Mouse (Mus musculus) T-helper 2 cell (primary cell): Measurements from ENCODE around the gene A730049H05Rik.

Source experiments
- in situ Hi-C: fragments of 300-600 bp; cut with MboI, MseI; formaldehyde crosslinking; loops from one replicate; pipeline ENCODE4 v1.15.1; 2025; ENCODE audit warnings: high pct_unique_total_duplicates

The A730049H05Rik gene

DNA sequence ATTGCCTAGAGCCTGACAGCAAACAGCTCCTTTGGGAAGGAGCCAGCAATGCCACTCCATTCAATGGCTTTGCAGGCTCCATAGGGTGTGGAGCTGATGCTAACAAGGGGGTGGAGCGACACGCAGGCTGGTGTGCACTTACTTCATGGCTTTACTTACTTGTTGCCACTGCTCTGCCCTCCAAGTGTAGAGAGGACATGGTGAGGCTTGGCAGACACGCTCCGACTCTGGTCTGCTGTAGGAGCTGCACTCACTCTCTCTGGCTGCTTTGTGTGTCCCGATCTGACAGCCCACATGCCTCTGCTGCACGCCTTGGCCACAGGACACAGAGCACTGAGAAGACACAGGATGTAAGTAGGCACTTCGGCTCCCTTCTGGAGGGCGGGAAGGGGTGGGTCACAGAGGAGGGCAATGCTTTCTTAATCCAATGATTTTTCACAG is at the start of gene A730049H05Rik:
Gene A730049H05Rik, plus strand, starts transcription at position 168 of the 441 bp plus-strand sequence.
- in situ Hi-C loops = no loop called here

DNA sequence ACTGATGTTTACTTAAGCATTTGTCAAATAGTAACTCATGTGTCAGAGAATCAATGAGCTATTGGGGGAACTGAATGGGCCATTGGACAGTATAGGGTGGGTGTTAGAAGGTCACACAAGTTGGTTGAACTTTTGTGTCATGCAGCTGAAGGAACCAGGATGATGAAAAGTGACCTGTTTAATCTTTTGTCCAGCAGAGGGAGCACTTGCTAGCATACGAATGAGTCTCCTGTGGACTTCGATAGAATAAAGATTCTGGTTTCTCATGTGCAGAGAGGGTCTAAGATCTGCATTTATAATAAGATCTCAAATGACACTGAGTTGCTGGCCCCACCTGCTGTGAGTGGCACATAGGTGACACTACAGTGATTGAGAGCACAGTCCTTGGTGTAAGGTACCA is 39.9 kb upstream of the A730049H05Rik start:
- in situ Hi-C loops = loop anchor here (25.0 kb wide), 1 partner anchor 1261 kb away; no protein-coding TSS in a partner anchor

DNA sequence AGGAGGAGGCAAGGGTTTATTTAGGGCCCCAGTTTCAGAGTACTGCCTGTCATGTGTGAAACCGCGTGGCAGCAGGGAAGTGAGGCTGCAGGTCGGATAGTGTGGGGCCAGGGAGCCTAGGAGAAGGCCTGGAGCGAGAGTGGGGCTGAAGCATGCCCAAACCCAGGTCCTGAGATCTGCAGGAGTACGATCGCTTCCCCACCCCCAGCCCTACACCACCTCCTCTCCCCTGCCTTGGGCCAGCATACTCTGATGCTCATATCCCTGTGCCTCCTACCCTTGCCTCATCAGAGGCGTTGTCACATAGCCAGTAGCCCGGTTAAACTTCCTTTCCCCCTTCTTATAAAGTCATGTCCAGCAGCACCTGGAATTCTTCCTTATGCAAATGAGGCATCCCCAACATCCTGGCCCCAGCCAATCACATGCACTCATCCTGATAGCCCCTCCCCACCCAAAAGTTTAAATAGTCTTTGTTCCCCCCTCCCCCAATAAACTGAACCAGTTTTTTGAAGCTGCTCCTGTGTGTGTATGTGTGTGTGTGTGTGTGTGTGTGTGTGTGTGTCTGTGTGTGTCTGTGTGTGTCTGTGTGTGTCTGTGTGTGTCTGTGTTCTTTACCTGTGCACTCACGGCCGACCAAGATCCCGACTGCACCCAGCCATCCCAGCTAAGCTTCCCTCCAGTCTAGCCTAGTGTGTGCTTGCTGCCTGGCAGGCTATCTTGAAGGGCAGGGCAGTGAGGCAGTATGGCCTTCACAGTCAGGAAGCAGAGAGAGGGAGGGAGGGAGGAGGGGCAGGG is 36.9 kb upstream of the A730049H05Rik start:
- in situ Hi-C loops = loop anchor here (25.0 kb wide), 1 partner anchor 1258 kb away; no protein-coding TSS in a partner anchor

DNA sequence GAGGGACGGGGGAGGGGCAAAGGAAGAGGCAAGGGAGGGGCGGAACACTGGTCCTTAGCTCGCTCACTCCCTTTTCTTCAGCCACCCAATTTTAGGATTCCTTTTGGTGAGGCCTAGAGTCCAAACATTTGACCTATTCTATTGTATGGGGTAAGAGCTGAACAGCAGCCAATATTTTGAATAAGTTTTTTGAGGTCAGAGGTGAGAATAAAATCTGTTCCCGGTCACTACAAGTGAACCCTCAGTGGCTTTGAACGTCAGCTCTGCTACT is 36.4 kb upstream of the A730049H05Rik start:
- in situ Hi-C loops = loop anchor here (25.0 kb wide), 1 partner anchor 1257 kb away; no protein-coding TSS in a partner anchor

DNA sequence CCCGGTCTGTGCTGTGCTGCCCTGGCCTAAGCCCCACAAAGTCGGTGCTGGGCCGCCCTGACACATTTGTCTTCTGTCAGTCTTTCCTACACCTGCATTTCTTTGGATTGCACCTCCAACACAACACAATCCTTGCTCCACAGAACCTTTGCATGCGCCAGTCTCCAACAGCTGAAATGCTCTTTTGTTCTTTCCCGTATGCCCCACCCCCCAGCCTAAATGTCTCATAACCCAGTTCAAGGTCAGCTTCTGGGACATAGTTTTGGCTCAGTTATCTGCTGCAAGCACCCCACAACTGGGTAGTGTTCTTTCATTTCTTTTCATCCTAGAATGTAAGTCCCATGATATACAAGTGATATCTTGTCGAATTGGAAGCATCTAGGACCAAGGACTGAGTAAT is 34.8 kb upstream of the A730049H05Rik start:
- in situ Hi-C loops = loop anchor here (25.0 kb wide), 1 partner anchor 1256 kb away; no protein-coding TSS in a partner anchor

DNA sequence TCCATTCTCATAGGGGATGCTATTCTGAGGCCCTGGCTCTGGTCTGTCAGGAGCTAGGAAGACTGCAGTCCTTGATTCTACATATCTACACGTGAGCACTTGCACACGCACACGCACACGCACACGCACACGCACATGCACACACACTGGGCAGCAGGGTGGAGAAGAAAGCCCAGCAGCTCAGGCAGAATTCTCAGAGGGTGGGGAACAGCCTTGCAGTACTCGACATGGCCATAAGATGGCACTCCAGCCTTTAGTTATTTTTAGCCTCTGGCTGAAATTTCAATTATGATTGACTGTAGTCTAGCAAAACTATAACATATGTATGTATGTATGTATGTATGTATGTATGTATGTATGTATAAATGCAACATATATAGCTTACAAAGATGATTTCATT is 31.5 kb upstream of the A730049H05Rik start:
- in situ Hi-C loops = loop anchor here (25.0 kb wide), 1 partner anchor 1253 kb away; no protein-coding TSS in a partner anchor

DNA sequence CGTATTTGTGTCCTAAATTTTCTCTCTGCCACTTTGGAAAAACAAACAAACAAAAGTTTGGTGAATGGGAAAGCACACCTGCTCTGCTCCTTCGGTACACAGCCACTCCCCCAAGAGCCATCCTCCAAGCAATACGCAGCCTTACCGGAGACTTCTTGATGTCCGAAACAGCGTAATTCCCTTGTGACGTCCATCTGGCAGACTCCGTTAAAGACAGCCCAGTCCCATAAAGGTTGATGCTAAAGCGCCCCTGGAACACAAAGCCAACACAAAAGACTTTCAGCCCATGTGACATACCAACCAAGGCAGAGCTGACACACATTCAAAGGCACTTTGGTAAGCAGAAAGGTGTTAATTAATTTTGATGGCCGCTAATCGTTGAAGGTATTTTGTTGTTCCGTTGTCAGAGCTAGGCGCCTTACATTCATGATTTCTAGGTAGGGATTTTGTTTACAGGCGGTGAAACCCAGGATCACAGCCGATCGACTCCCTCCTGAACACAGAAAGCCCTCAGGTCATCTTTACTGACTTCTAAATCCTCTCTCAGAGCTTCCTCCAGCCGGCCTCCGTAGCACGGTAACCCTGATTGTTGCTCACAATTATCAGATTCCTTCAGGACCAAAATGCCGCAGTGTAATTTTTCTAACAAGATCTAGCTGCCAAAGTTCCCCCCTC is 29.4 kb upstream of the A730049H05Rik start:
- in situ Hi-C loops = loop anchor here (25.0 kb wide), 1 partner anchor 1250 kb away; no protein-coding TSS in a partner anchor

DNA sequence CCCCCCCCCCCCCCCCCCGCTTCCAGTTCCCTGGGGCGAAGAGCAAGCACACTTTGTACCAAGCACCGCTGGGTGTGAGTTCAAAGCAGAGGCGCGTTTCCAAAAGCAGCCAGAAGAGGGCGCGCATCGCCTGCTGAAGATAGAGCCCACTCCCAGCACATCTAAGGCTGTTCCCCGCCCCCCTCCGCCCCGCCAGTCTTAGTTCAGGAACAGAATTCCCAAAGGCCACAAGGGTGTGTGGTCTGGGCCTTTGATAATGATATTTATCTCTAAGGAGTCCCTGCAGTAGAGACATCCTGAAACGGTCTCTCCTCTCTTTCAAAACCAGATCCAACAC is 28.9 kb upstream of the A730049H05Rik start:
- in situ Hi-C loops = loop anchor here (25.0 kb wide), 1 partner anchor 1250 kb away; no protein-coding TSS in a partner anchor

DNA sequence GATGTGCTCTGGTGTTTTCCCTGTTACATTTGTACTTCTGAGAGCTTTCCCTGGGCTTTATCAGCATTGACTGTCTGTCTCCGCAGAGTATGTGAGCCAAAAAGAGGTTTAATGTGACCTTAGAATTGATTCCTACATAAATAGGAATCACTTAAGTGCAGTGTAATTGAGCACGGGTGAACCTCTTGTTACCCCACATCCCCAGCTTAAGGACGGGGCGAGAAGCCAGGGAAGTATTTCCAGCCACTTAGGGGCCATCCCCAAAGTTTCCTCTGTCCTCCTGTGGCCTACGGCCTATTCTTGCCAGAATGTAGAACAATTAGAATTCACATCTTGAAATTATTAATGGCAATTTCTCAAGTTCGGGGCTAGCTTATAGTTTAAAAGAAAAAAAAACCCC is 22.5 kb upstream of the A730049H05Rik start:
- in situ Hi-C loops = loop anchor here (25.0 kb wide), 1 partner anchor 1243 kb away; no protein-coding TSS in a partner anchor

DNA sequence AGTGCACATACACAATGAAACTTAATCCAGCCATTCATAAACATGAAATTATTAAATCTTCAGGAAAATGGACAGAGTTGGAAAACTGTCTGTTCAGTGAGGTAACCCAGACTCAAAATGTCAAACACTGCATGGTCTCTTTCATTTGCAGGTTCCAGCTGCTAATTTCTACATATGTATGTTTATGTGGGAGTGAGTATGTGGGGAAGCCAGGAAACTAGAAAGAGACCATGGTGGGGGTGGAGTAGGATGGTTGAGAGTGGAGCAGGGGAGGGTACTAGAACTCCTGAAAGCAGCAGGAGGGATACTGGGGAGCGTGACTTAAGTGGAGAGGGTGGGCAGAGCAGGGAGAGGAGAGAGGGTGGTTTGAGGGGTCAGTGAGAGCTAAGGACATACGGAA is 14.8 kb upstream of the A730049H05Rik start:
- in situ Hi-C loops = no loop called here

DNA sequence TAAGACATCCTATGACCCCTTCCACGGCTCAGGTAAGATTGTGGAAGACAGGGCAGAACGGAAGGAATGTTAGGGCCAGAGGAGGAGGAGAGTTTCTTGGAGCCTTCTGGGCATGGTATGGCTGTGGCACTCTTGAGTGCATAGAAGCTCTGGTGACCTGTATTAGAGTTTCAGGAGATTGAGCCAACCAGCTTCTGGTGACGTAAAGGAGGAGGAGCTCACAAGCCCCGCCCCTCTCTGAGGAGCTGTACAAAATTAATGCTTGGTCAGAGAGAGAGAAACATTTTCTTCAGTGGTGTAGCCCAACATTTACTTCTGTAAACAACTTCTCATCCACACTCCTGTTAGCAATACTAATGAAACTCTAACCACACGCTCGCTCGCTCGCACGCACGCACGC is 13.9 kb upstream of the A730049H05Rik start:
- in situ Hi-C loops = no loop called here

DNA sequence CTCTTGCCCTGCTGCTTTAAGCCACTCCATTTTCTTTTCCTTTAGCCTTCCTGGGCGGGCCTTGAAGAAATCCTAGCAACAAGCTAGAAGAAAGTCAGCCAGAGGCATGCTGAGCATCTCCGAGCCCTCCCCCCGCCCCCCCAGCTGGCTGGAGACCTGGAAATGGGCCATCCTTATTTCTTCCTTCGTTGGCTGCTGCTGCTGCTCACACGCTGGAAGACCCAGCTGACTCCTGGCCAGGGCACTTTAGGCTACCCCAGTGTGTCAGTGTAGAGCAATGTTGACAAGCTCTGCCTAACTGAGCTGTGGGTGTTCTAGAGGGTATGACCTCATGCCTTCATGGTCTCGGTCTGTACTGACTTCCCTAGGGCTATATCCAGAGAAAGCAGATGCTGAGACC is 13.1 kb upstream of the A730049H05Rik start:
- in situ Hi-C loops = no loop called here

DNA sequence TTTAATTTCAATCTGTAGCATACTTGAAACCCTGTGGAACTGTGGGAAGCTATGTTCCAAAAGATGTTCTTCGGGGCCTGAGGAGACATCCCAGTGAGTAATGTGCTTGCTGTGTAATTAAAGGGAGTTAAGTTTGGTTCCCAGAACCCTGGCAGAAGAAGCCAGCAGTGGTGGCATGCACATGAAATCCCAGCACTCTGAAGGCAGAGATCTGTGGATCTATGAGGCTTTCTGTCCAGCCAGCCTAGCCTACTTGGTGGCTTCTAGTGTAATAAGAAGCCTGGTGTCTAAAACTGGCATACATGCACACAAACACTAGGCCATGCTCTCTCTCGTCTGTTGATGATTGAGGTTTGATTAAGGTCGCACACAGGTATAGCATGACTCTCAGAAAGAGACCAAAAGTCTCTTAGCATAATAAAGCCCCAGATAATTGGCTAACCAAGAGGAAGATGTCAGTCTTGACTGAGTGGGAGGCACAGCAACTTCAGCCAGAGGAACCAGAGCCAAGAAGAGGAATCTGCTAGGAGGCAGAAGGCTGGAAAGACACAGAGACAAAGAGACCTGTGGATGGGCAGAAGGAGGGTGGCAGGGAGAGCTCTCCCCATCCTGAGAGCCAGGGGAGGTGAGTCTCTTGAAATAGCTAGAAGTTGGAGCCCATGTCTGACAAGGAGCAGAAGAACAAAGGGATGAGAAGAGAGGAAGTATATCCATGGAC is 11.9 kb upstream of the A730049H05Rik start:
- in situ Hi-C loops = no loop called here

DNA sequence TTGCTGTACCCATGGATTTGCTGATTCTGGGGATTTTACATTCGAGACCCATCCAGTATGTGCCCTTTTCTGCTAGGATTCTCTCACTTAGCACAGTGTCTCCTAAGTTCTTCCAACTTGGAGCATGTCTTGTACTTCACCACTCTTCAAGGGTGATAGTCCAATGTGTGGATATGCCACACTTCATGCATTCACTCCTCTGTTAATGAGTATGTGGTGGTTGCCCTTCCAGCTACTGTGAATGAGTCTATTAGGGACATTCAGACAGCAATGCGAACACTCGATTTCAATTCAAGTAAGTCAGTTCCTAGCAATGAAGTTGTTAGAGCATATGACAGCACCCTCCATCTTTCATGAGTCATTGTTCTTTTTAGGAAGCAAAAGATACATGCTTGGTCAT is 6.5 kb upstream of the A730049H05Rik start:
- in situ Hi-C loops = no loop called here

DNA sequence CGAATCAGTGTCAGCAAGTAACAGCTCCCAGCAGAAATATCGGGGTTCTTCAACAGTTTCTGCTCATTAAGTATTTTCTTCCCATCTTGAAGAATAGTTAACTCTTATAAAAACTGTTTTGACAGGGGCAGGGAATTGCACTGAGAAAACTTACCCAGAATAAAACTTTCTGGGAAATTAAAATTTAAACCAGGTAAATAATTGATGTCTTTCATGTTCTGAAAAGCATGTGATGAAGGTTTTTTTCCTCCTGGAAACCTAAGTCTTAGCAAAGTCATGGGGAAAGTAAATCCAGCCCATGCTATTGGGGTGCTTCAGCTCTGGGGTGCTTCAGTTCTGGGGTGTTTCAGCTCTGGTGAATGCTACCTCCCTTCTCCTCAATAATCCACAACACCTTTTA is 5.7 kb upstream of the A730049H05Rik start:
- in situ Hi-C loops = no loop called here

DNA sequence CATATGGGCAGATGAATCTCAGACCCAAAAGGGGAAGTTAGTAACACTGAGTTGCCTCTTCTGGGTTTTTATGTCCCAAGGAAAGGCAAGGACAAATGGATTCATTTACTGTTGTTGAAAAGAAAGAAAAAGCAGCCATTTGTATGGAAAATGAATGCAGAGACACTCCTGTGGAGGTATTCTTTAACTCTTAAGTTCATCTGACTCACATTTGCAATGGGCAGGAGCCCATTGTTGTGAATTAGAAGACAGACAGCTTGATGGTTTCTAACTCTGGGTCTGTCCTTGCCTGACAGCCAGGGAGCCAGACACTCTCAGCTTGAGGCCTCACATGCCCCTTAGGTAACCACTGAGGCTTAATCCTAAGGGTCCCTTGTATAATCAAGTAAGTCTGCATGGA is 4.7 kb upstream of the A730049H05Rik start:
- in situ Hi-C loops = no loop called here

DNA sequence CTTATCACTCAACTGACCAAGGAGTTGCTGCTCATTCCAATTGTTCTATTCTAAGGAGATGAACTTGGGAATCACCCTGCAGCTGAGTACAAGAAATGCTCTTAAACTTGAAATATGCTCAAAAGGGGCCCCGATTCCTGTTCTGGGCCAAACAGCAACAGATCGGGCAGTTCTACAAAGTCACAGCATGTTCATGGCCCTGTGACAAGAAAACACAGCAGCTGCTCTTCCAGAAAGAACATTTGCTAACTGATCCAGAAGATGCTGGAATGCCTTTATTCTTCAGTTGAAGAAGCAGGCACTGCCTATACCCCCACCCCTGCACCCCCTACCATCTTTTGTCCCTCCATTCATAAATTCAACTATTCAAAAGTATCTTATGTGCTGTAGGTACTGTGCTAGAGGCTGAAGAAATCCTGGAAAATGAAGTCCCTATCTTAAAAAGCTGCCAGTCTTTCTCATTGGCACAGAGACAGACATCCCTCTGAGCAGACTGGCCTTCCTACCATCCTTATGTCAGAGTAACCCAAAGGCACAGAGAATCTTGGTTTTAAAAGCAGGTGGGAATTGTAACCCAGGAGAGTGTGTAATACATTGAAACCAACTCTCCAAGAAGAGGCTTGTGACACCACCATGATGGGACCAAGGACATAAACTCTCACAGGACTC is 3.4 kb upstream of the A730049H05Rik start:
- in situ Hi-C loops = no loop called here

DNA sequence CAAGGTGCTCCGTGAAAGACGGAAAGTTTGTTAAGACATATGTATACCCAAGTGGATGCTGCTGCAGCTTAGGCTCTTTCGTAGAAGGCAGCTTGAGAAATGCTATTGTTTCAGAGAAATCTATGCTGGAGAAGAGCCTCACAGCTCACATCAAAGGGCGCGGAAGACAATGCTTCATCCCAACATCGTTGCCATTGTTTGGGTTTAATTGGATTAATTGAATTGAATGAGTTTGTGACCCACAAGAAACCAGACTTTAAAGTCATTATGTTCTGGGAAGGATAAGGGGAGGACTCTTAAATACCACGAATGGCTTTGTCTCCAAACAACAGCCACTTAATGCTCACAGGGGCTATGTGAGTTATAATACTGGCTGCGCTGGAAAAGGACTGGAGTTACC is 1.4 kb downstream of the A730049H05Rik start:
- in situ Hi-C loops = no loop called here

DNA sequence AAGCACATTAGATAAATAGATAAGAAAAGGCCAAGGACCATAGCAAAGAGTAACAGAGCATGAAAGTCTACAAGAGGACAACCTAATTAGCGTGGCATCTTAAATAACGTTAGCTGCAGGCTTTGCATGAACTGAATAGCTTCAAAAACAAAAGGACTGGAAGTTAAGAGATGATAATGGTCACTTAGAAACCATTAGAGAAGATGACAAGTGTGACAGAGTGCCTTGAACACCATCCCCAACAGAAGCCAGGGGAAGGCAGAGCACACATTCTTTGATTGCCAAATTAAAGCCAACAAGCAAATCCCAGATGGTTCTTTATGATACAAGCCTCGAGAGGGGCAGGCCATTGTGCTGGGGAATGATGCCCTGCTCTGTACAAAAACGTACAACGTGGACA is 5.3 kb downstream of the A730049H05Rik start:
- in situ Hi-C loops = no loop called here

DNA sequence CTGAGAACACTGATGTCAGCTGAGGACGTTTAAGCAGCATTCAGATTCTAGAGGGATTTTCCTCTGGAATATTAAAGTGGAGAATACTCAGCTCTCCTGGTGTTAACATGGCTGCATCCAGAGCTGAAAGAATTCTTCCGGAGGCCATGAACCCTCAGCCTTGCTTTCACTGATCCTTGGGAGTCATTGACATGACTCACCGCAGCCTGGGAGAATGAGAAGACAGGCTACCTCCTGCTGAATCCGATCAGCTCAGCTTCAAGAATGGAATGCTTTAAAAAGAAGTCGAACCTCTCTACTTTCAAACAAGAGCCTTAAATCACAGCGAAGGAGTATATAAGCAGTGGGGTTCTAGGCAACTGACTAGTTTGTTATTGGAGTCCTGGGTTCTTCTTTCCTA is 5.7 kb downstream of the A730049H05Rik start:
- in situ Hi-C loops = no loop called here

DNA sequence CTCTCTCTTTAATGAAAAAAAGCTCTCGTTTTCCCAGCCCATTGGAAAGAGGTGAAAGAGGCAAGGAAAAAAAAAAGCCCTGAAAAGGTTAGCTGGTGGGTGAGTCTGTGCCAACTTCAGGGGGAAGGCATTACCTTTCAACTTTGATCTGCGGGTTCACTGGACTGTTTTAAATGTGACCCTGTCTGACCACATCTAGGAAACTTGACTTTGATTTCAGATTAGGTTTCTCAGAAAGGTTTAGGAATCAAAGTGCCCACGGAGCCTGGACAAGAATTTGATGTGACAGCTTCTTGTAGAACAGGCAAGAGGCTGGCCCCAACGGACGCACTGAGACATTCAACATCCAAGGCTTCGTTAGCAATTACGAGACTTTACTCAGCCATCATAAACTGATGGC is 7.7 kb downstream of the A730049H05Rik start:
- in situ Hi-C loops = no loop called here

DNA sequence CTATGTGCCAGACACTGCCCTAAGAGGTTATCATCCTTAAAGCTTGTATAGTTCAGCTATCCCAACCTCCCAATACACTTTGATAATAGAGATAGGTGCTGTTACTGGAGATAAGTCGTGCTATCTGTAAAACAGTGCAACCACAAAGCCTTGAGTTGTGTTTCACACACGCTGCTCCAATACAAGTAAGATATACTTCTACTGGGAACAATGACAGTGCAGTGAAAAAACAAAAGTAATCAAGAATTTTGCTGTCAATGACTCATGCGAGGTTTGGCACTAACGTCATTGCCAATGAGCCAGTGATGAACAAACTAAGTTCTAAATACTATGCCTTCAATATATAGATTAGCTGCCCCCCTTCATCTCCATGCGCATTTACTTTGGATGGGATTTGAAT is 10.3 kb downstream of the A730049H05Rik start:
- in situ Hi-C loops = no loop called here
